Mouse (Mus musculus) embryonic stem cell, embryonic (primary cell): ENCODE measurements around the gene Grifin.

Experiments used
- CTCF ChIA-PET, 4 experiments: fragments of 300-600 bp in 2 of 4; fragments of 350-600 bp in 2 of 4; sonication (Branson Sonifier 250); formaldehyde crosslinking; loops; one replicate each; lab custom pipeline; 2022; ENCODE audit warnings: inconsistent platforms in 2 of 4; lab: Charles Lee
- POLR2A ChIA-PET, 4 experiments: fragments of 300-600 bp in 2 of 4; fragments of 350-600 bp in 2 of 4; sonication (Branson Sonifier 250); formaldehyde crosslinking; loops; one replicate each; lab custom pipeline; 2022; ENCODE audit warnings: antibody characterized with exemption in 4 of 4, inconsistent platforms in 1 of 4; lab: Charles Lee

The Grifin gene

GRCm38 (mm10) chr5:140570223-140570870 is 5.5 kb upstream of the Grifin start:
- CTCF ChIA-PET = interaction anchor here in 2 of 4 experiments (0.7 to 2.1 kb wide), 3 partner anchors 42 to 633 kb away, joined by 4 to 9 read pairs (median 4); no protein-coding TSS in a partner anchor
- POLR2A ChIA-PET = interaction anchor here in 1 of 4 experiments (1.2 kb wide), 1 partner anchor 20 kb away, joined by 3 read pairs; no protein-coding TSS in a partner anchor

- CTCF ChIA-PET = interaction anchor here (0.6 to 3.0 kb wide), 16 partner anchors 10 to 1816 kb away, joined by 3 to 22 read pairs (median 4); no protein-coding TSS in a partner anchor
Measured at GRCm38 (mm10) chr5:140569032-140569595, 4.2 kb upstream of the Grifin start.

GRCm38 (mm10) chr5:140568321-140568970 is 3.6 kb upstream of the Grifin start:
- ChIA-PET CTCF (interaction anchor here (0.6 to 3.4 kb wide), 21 partner anchors 11 to 1816 kb away, joined by 3 to 22 read pairs (median 4); no protein-coding TSS in a partner anchor), POLR2A (interaction anchor here in 3 of 4 experiments (0.6 to 3.4 kb wide), 8 partner anchors 10 to 135 kb away, joined by 3 to 22 read pairs (median 5); no protein-coding TSS in a partner anchor)

More at GRCm38 (mm10) chr5:140569032-140569595, 4.2 kb upstream of the Grifin start:
- POLR2A ChIA-PET = interaction anchor here in 3 of 4 experiments (0.6 to 1.6 kb wide), 4 partner anchors 9 to 43 kb away, joined by 3 to 6 read pairs (median 4); no protein-coding TSS in a partner anchor

- ChIA-PET CTCF (interaction anchor here (0.6 to 3.4 kb wide), 34 partner anchors 11 to 634 kb away, joined by 3 to 22 read pairs (median 4); partner anchors contain the start of genes Gna12 (in 1 of the 4) and Lfng (in 1 of the 4)), POLR2A (interaction anchor here in 3 of 4 experiments (0.5 to 3.4 kb wide), 26 partner anchors 11 to 149 kb away, joined by 3 to 22 read pairs (median 4); partner anchors contain the start of genes Brat1 (in 1 of the 3), Eif3b (in 1 of the 3) and Lfng (in 1 of the 3))
Measured at GRCm38 (mm10) chr5:140567751-140568150, 2.9 kb upstream of the Grifin start.

GRCm38 (mm10) chr5:140567321-140567720 is 2.5 kb upstream of the Grifin start:
- ChIA-PET CTCF (interaction anchor here (0.6 to 3.4 kb wide), 36 partner anchors 10 to 634 kb away, joined by 3 to 22 read pairs (median 4); partner anchors contain the start of genes Gna12 (in 1 of the 4) and Lfng (in 1 of the 4)), POLR2A (interaction anchor here in 3 of 4 experiments (0.5 to 3.4 kb wide), 35 partner anchors 10 to 1835 kb away, joined by 3 to 22 read pairs (median 4); partner anchors contain the start of genes Brat1 (in 1 of the 3), Eif3b (in 1 of the 3) and Lfng (in 1 of the 3))

- POLR2A ChIA-PET = interaction anchor here in 3 of 4 experiments (0.6 to 3.4 kb wide), 6 partner anchors 13 to 51 kb away, joined by 3 to 22 read pairs (median 3); partner anchors contain the start of gene Lfng (in 1 of the 3)
- CTCF ChIA-PET = interaction anchor here in 3 of 4 experiments (0.6 to 3.4 kb wide), 5 partner anchors 10 to 56 kb away, joined by 3 to 16 read pairs (median 3); no protein-coding TSS in a partner anchor
Measured at GRCm38 (mm10) chr5:140566271-140566670, 1.4 kb upstream of the Grifin start.

GRCm38 (mm10) chr5:140565856-140566255 is 985 bp upstream of the Grifin start:
- ChIA-PET POLR2A (interaction anchor here in 2 of 4 experiments (0.5 to 3.4 kb wide), 3 partner anchors 13 to 18 kb away, joined by 3 to 22 read pairs (median 3); no protein-coding TSS in a partner anchor), CTCF (interaction anchor here in 3 of 4 experiments (0.6 to 3.4 kb wide), 7 partner anchors 10 to 62 kb away, joined by 3 to 16 read pairs (median 3); no protein-coding TSS in a partner anchor)

- POLR2A ChIA-PET = interaction anchor here in 2 of 4 experiments (0.5 to 3.4 kb wide), 4 partner anchors 8 to 19 kb away, joined by 3 to 22 read pairs (median 3); no protein-coding TSS in a partner anchor
- CTCF ChIA-PET = interaction anchor here in 2 of 4 experiments (0.6 to 3.4 kb wide), 5 partner anchors 25 to 62 kb away, joined by 3 to 16 read pairs (median 3); no protein-coding TSS in a partner anchor
Measured at GRCm38 (mm10) chr5:140565451-140565850, 580 bp upstream of the Grifin start.

GRCm38 (mm10) chr5:140562601-140563000 is 2.3 kb downstream of the Grifin start:
- ChIA-PET POLR2A (interaction anchor here in 3 of 4 experiments (0.6 to 1.6 kb wide), 4 partner anchors 10 to 31 kb away, joined by 3 to 7 read pairs (median 4); no protein-coding TSS in a partner anchor), CTCF (interaction anchor here (0.5 to 1.0 kb wide), 6 partner anchors 22 to 188 kb away, joined by 3 to 8 read pairs (median 3); no protein-coding TSS in a partner anchor)

- ChIA-PET POLR2A (interaction anchor here in 2 of 4 experiments (1.2 to 1.9 kb wide), 2 partner anchors 10 kb away, joined by 5 read pairs; no protein-coding TSS in a partner anchor), CTCF (interaction anchor here in 3 of 4 experiments (0.7 to 1.6 kb wide), 4 partner anchors 10 to 56 kb away, joined by 3 to 7 read pairs (median 4); no protein-coding TSS in a partner anchor)
Measured at GRCm38 (mm10) chr5:140556859-140557258, 8.0 kb downstream of the Grifin start.

GRCm38 (mm10) chr5:140553719-140554118 is 11.2 kb downstream of the Grifin start:
- ChIA-PET POLR2A (interaction anchor here in 3 of 4 experiments (0.6 to 2.3 kb wide), 6 partner anchors 10 to 190 kb away, joined by 3 to 6 read pairs (median 4); no protein-coding TSS in a partner anchor), CTCF (interaction anchor here in 2 of 4 experiments (0.6 to 1.5 kb wide), 3 partner anchors 10 to 552 kb away, joined by 3 to 6 read pairs (median 5); no protein-coding TSS in a partner anchor)

- CTCF ChIA-PET = interaction anchor here in 2 of 4 experiments (0.7 to 1.7 kb wide), 7 partner anchors 9 to 732 kb away, joined by 3 to 8 read pairs (median 4); no protein-coding TSS in a partner anchor
- POLR2A ChIA-PET = interaction anchor here (0.7 to 3.5 kb wide), 8 partner anchors 17 to 254 kb away, joined by 3 to 11 read pairs (median 4); no protein-coding TSS in a partner anchor
Measured at GRCm38 (mm10) chr5:140549306-140550047, 15.4 kb downstream of the Grifin start.

GRCm38 (mm10) chr5:140546332-140546731 is 18.5 kb downstream of the Grifin start:
- CTCF ChIA-PET = interaction anchor here in 2 of 4 experiments (0.9 to 1.9 kb wide), 3 partner anchors 21 to 204 kb away, joined by 3 to 6 read pairs (median 3); no protein-coding TSS in a partner anchor
- POLR2A ChIA-PET = interaction anchor here in 1 of 4 experiments (1.5 kb wide), 1 partner anchor 21 kb away, joined by 3 read pairs; no protein-coding TSS in a partner anchor

GRCm38 (mm10) chr5:140545651-140546050 is 19.2 kb downstream of the Grifin start:
- POLR2A ChIA-PET = interaction anchor here in 2 of 4 experiments (0.6 to 1.5 kb wide), 2 partner anchors 22 to 104 kb away, joined by 3 to 4 read pairs; no protein-coding TSS in a partner anchor
- CTCF ChIA-PET = interaction anchor here in 2 of 4 experiments (0.7 to 1.9 kb wide), 3 partner anchors 22 to 205 kb away, joined by 3 to 6 read pairs (median 3); no protein-coding TSS in a partner anchor

- POLR2A ChIA-PET = interaction anchor here in 2 of 4 experiments (0.6 to 1.9 kb wide), 3 partner anchors 56 to 335 kb away, joined by 4 to 11 read pairs (median 4); no protein-coding TSS in a partner anchor
- CTCF ChIA-PET = interaction anchor here in 2 of 4 experiments (0.6 to 1.2 kb wide), 4 partner anchors 76 to 335 kb away, joined by 3 to 4 read pairs (median 3); no protein-coding TSS in a partner anchor
Measured at GRCm38 (mm10) chr5:140542811-140543575, 21.9 kb downstream of the Grifin start.
